Mouse (Mus musculus) midbrain, embryonic 11.5 days (tissue): Measurements from ENCODE around the gene Acss2. TPM values are rescaled to one million over a fixed set of nuclear protein-coding genes. Genes with fewer than 3 reads are reported as not detected.

Source experiments
- ATAC-seq: fragments of 200-750 bp; cut with Nextera tagmentation; 2 replicates; pipeline ENCODE4 v1.8.0; 2017; ENCODE audit warnings: moderate TSS enrichment, moderate library complexity; ENCODE audit not compliant: low FRiP score
- DNase-seq: peaks from one replicate; pipeline ENCODE4 v3.0.0; 2015; ENCODE audit warnings: low spot score; ENCODE audit errors: missing footprints
- H3K27ac ChIP-seq: fragments of 300-500 bp; sonication (generic); 2 replicates; pipeline ENCODE4 v1.5.1; 2014; ENCODE audit warnings: low read depth, low read length
- H3K27me3 ChIP-seq: fragments of 300-500 bp; sonication (generic); 2 replicates; pipeline ENCODE4 v1.6.1; 2014; ENCODE audit warnings: mild to moderate bottlenecking, low read length, moderate library complexity, mixed read lengths; ENCODE audit not compliant: control insufficient read depth, insufficient read depth
- H3K36me3 ChIP-seq: fragments of 300-500 bp; sonication (generic); 2 replicates; pipeline ENCODE4 v1.6.1; 2014; ENCODE audit warnings: mild to moderate bottlenecking, low read length, moderate library complexity, mixed read lengths; ENCODE audit not compliant: control insufficient read depth, insufficient read depth
- H3K4me1 ChIP-seq: fragments of 300-500 bp; sonication (generic); 2 replicates; pipeline ENCODE4 v1.6.1; 2014; ENCODE audit warnings: low read length; ENCODE audit not compliant: control insufficient read depth, insufficient read depth
- H3K4me2 ChIP-seq: fragments of 300-500 bp; sonication (generic); 2 replicates; pipeline ENCODE4 v1.6.1; 2014; ENCODE audit warnings: mild to moderate bottlenecking, moderate library complexity
- H3K4me3 ChIP-seq: fragments of 300-500 bp; sonication (generic); 2 replicates; pipeline ENCODE4 v1.5.1; 2014; ENCODE audit warnings: low read depth, low read length
- H3K9ac ChIP-seq: fragments of 300-500 bp; sonication (generic); 2 replicates; pipeline ENCODE4 v1.6.1; 2014; ENCODE audit warnings: low read length
- H3K9me3 ChIP-seq: fragments of 300-500 bp; sonication (generic); 2 replicates; pipeline ENCODE4 v1.6.1; 2016; ENCODE audit warnings: low read length; ENCODE audit not compliant: control insufficient read depth
- WGBS: fragments of 180-500 bp; shearing (Covaris S2); extraction: QIAGEN DNeasy Blood & Tissue Kit; methylation state at CpG from one replicate; pipeline ENCODE4 v1.1.7; 2014; 5-methylcytosine and 5-hydroxymethylcytosine counted together
- polyA plus RNA-seq: library from polyadenylated mRNA; unstranded; fragments of >200 nt; fragmentation: Nextera tagmentation; extraction: Ambion mirVana; gene quantifications from 2 replicates; pipeline ENCODE4 v1.2.1, GENCODE M21; 2014

Gene Acss2
- polyA plus RNA-seq, 1 experiment from 2014 or later = 21.9 TPM

GRCm38 (mm10) chr2:155613326-155613755 is 95.6 kb downstream of the Acss2 start:
- 3% methylated on average over 20 of the region's 20 CpGs for WGBS
- no peak overlapping the region for H3K27ac ChIP-seq

GRCm38 (mm10) chr2:155613953-155614352 is 96.2 kb downstream of the Acss2 start:
- WGBS = 76% methylated on average over 8 of the region's 8 CpGs
- Histone ChIP-seq H3K27me3 (no peaks in the 10 kb centered on the region), H3K4me2 (peak overlapping the region; percentile 44; the same call in 1 of the 2 replicates), H3K36me3 (no peaks in the 10 kb centered on the region), H3K4me1 (no peaks in the 10 kb centered on the region), H3K9ac (no peak overlapping the region), H3K9me3 (no peaks in the 10 kb centered on the region), H3K27ac (no peak overlapping the region), H3K4me3 (0 out of 2 replicates have a peak overlapping the region, but pooled peaks have one; percentile 11)
- no peak for ATAC-seq
- no peak for DNase-seq

More at GRCm38 (mm10) chr2:155613326-155613755, 95.6 kb downstream of the Acss2 start:
- Histone ChIP-seq H3K36me3 (no peaks in the 10 kb centered on the region), H3K9ac (no peak overlapping the region), H3K27me3 (no peaks in the 10 kb centered on the region), H3K4me2 (peak overlapping the region; percentile 44), H3K4me3 (peak overlapping the region; percentile 11; the same call in 1 of the 2 replicates), H3K9me3 (no peaks in the 10 kb centered on the region), H3K4me1 (no peaks in the 10 kb centered on the region)
- ATAC-seq = peak; percentile 75
- peak; percentile 94 for DNase-seq

- H3K36me3 ChIP-seq = no peaks in the 10 kb centered on the region
- H3K9ac ChIP-seq = no peak overlapping the region
- H3K4me3 ChIP-seq = no peak overlapping the region
- no peak overlapping the region for H3K4me2 ChIP-seq
- H3K27ac ChIP-seq = no peak overlapping the region
- H3K9me3 ChIP-seq = no peaks in the 10 kb centered on the region
- WGBS = 63% methylated on average over 6 of the region's 6 CpGs
- ATAC-seq (no peak), DNase-seq (no peak)
- no peaks in the 10 kb centered on the region for H3K27me3 ChIP-seq
- no peaks in the 10 kb centered on the region for H3K4me1 ChIP-seq
These were observed 99.2 kb downstream of the Acss2 start for GRCm38 (mm10) chr2:155616971-155617370.

GRCm38 (mm10) chr2:155619817-155620216 is 102.1 kb downstream of the Acss2 start:
- Histone ChIP-seq H3K9ac (no peak overlapping the region), H3K4me2 (no peak overlapping the region), H3K4me1 (no peaks in the 10 kb centered on the region), H3K27me3 (no peaks in the 10 kb centered on the region), H3K9me3 (no peaks in the 10 kb centered on the region), H3K36me3 (no peaks in the 10 kb centered on the region), H3K4me3 (no peak overlapping the region), H3K27ac (no peak overlapping the region)
- ATAC-seq (peak; percentile 80), DNase-seq (peak; percentile 99)
- WGBS = 18% methylated on average over 8 of the region's 8 CpGs

- DNase-seq = no peak
- no peaks in the 10 kb centered on the region for H3K36me3 ChIP-seq
- WGBS = 29% methylated on average over 11 of the region's 11 CpGs
- H3K9ac ChIP-seq = no peak overlapping the region
- no peak overlapping the region for H3K4me3 ChIP-seq
- no peak overlapping the region for H3K4me2 ChIP-seq
- peaks cover 5% of the 10 kb centered on the region for H3K27me3 ChIP-seq
- no peak overlapping the region for H3K27ac ChIP-seq
- ATAC-seq = no peak
- H3K9me3 ChIP-seq = no peaks in the 10 kb centered on the region
- H3K4me1 ChIP-seq = no peaks in the 10 kb centered on the region
These were observed 104.9 kb downstream of the Acss2 start for GRCm38 (mm10) chr2:155622606-155623005.

GRCm38 (mm10) chr2:155623996-155624395 is 106.2 kb downstream of the Acss2 start:
- Histone ChIP-seq H3K4me2 (no peak overlapping the region), H3K4me1 (peaks cover under 1% of the 10 kb centered on the region; the same call in 1 of the 2 replicates), H3K4me3 (no peak overlapping the region), H3K36me3 (no peaks in the 10 kb centered on the region), H3K27ac (no peak overlapping the region), H3K27me3 (peaks cover 17% of the 10 kb centered on the region), H3K9me3 (no peaks in the 10 kb centered on the region), H3K9ac (no peak overlapping the region)
- WGBS = 89% methylated on average over 6 of the region's 6 CpGs
- peak; percentile 71 for DNase-seq
- no peak for ATAC-seq

- Histone ChIP-seq H3K4me3 (no peak overlapping the region), H3K9me3 (no peaks in the 10 kb centered on the region), H3K4me1 (peaks cover 8% of the 10 kb centered on the region), H3K27ac (no peak overlapping the region), H3K27me3 (peaks cover 24% of the 10 kb centered on the region), H3K9ac (no peak overlapping the region), H3K4me2 (no peak overlapping the region), H3K36me3 (no peaks in the 10 kb centered on the region)
- ATAC-seq (no peak), DNase-seq (peak; percentile 92)
- 38% methylated on average over 10 of the region's 10 CpGs for WGBS
These were observed 107.0 kb downstream of the Acss2 start for GRCm38 (mm10) chr2:155624730-155625129.

- peaks cover 40% of the 10 kb centered on the region for H3K27me3 ChIP-seq
- no peaks in the 10 kb centered on the region for H3K9me3 ChIP-seq
- H3K4me3 ChIP-seq = no peak overlapping the region
- DNase-seq (peak; percentile 85), ATAC-seq (no peak)
- WGBS = 60% methylated on average over 15 of the region's 15 CpGs
- no peak overlapping the region for H3K27ac ChIP-seq
- peaks cover 10% of the 10 kb centered on the region for H3K4me1 ChIP-seq
- H3K4me2 ChIP-seq = no peak overlapping the region
- no peak overlapping the region for H3K9ac ChIP-seq
- H3K36me3 ChIP-seq = no peaks in the 10 kb centered on the region
These were observed 108.5 kb downstream of the Acss2 start for GRCm38 (mm10) chr2:155626277-155626676.

GRCm38 (mm10) chr2:155627030-155627738 is 109.4 kb downstream of the Acss2 start:
- H3K9me3 ChIP-seq = no peaks in the 10 kb centered on the region
- no peak overlapping the region for H3K9ac ChIP-seq
- DNase-seq = peak; percentile 99
- 44% methylated on average over 21 of the region's 21 CpGs for WGBS
- no peak overlapping the region for H3K4me3 ChIP-seq
- no peak overlapping the region for H3K27ac ChIP-seq
- no peak; the same call in 1 of the 2 replicates for ATAC-seq
- peaks cover 11% of the 10 kb centered on the region for H3K4me1 ChIP-seq
- no peak overlapping the region for H3K4me2 ChIP-seq
- H3K36me3 ChIP-seq = no peaks in the 10 kb centered on the region
- H3K27me3 ChIP-seq = peaks cover 49% of the 10 kb centered on the region
